Mouse (Mus musculus) common myeloid progenitor, adult 5-6 weeks (primary cell): ENCODE measurements around the gene Ercc6. TPM values are rescaled to one million over a fixed set of nuclear protein-coding genes. Genes with fewer than 3 reads are reported as not detected.

Experiments
- ATAC-seq: replicated peaks from 2 replicates; pipeline ENCODE4 v1.8.0; 2016; ENCODE audit warnings: low read depth, mild to moderate bottlenecking, moderate TSS enrichment, inconsistent platforms; ENCODE audit not compliant: poor library complexity, severe bottlenecking
- total RNA-seq: library from RNA; stranded (forward); fragments of 200-1000, 187-1606 nt; gene quantifications from 2 replicates; pipeline ENCODE4 v1.2.3, GENCODE M21; 2017

Gene Ercc6
- total RNA-seq, result 20.4 and 24.4 TPM in 2 replicates

DNA sequence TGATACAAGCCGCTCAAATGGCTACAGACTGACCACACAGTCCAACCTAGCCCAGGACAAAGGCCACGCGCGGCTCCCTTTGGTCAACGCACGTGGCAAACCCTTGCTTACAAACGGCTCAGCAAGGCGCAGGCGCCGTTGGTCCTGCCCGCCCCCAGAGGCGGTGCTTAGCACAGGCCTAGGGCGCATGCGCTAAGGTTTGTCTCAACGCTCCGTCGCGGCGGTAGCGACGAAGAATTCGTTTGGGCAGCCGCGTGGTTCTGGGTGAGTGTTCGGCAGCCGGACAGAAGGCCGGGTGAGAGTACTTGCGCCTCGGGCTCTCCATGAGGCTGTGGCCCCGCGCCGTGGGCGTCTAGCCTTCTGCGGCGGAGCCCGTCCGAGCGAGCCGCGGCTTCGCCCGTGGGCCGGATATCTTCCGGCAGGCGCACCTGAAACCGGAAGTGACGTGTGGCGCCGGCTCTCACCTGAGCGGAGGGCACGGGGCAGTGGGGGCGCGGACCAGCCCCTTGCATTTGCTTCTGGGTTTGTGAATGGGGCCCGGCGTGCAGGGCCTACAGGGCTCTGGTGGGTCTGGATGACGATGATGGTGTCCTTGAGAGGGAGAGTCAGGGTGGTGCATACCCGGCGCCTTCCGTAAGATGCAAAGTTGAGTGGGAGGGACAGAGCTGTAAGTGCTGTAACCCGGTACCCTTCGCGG lies at the start of gene Ercc6:
Gene Ercc6 (plus strand): TSS at position 186 of the 697 bp plus-strand sequence.
- peak; percentile 74 for ATAC-seq

DNA sequence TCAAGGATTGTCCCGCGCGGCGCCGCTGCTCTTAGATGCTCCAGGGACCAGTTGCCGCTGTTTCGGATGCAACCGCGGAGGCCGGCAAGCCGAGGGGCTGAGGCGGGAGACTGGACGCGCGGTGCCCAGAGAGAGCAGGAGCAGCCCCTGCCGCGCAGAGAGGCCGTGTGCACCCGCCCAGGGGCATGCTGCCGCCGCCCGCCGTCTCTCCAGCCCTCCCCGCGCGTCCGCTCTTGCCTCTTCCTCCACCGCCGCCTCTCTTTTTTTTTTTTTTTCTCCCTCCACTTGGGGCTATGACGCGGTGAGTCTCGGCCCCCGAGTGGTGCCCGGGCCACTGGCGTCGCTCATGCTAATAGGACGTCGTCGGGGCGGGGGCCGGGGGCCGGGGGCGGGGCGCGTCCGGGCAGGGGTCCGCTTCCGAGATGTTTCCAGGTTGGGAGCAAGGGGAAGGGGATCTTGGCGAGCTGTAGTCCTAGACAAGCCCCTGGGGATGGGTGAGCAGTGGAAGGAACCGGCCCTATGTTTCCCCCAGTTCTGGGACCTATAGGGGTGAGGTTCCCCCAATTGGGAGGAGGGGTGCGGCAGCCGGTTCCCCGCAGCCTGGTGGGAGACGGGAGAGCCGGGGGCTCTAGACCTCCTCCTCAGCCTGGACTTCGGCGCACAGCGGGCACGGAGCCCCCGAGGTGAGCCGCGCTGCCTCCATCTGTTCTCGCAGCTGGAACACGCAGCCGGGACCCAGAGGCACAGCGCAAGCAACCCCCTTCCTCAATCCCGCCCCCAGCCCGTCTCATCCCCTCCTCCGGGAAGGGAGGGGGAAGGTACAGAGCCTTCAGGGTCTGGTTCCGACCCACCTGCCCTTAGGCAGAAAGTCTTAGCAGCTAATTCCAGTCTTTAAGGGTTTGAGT lies 48.5 kb upstream of the Ercc6 start, which contains the start of gene Slc18a3:
Gene Slc18a3 (minus strand): TSS at position 250 of the 905 bp plus-strand sequence.
- ATAC-seq, result no peak

DNA sequence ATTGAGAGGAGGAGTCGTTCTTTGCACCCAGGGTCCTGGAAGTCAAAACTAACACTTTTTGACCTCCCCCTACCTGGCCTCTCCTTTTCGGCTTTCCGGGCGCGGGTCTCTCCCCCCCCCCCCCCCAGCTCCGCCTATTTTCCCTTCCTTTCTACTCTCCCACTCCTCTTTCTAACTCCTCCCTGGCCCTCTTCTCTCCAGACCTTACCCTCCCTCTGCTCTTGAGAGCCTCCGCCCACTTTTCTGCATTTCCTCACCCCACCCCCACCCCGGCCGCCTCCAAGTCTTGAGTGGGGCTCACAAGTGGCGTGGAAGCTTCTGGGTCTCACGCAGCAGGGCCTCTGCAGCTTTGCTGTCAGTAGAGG lies 47.8 kb upstream of the Ercc6 start:
- ATAC-seq, result no peak

DNA sequence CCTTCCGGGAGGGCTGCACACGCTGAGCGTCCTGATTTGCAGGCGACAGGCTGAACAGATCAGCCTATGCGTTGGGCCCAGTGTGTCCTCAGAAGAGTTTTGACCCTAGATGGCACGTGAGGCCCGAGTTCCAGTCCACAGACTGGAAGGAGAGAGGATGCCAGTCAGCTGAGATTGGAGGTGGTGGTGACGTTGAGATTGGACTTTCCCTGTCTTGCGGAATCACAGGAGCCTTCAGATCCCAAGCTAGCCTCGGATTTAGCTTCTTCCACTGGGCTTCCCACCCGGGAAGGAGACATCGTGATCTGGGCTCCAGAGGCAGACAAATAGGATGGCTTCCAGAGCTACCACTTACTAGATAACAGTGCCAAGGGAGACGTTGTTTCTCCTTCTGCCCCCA lies 47.4 kb upstream of the Ercc6 start, which contains the start of gene Chat:
Gene Chat (minus strand): TSS at position 101 of the 400 bp plus-strand sequence.
- ATAC-seq, result no peak

DNA sequence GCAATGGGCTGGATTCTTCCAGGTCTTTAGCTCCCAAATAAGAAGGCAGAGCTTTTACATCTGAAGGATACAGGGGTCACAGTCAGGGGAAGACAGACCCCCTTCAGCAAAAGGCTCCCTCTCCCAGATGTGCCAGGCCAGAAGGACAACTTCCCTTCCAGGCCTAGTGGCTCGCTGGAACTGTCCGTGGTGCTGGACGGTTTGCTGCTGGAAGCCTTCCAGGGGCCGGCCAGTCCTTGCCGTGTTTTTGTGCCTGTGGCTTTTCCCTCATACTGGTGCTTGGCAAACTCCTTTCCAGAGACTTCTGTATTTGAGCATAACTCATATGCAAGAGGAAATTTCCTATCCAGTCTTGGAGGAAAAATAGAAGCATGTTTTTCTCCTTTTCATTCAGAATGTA lies 45.7 kb upstream of the Ercc6 start:
- peak; percentile 47; the same call in 1 of the 2 replicates for ATAC-seq

DNA sequence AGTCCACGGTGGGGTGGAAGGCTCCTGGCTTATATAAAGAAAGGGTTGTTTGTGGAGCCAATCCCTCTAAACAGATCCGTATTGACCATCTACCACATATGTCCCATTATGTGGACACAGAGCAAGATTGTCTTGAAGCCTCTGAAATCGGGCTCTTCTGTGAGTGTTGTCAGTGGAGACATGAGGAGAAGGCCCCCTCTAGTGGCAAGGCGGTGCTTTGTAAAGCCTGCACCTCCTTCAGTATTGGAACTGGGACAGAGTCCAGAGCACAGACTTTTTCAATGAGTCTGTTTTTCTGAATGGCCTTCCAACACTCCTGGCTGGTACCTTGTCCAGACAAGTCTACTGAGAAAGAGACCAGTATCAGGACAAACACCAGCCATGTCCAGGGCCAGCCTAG lies 40.3 kb upstream of the Ercc6 start:
- peak; percentile 78 for ATAC-seq

DNA sequence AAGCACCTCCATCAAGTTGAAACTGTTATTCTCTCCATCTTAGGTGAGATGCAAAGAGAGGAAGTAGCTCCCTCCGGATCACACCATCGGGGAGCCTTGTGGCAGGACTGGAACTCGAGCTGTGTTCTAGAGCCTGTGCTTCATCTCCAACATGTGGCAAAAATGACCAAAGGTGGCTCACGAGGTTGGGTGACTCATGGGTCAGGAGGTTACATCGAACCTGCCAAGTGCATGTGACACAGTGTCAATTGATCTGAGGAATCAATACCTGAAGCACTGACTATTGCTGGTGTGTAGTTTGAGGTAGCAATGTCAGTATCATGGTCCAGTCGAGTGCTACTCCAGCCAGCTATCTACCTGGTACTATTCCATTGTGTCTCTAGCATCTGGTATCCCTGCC lies 36.8 kb upstream of the Ercc6 start:
- no peak for ATAC-seq

DNA sequence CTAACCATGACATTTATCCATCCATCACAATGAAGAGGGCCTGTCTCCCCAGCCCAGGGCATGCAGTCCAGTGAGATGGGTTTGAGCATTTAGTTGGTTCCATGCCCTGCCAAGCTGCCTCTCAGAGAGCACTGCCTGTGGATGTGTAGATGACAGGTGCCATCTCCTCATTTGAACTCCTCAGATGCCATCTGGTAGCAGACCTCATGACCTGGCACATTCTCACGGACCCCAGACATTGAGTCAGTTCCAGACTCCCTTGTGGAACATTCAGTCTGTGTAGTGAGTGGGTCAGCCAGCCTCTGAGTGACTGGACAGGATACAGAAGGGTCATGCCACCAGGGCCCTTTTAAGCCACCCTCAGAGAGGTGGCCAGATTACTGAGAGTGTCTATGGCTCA lies 35.7 kb upstream of the Ercc6 start:
- ATAC-seq, result no peak

DNA sequence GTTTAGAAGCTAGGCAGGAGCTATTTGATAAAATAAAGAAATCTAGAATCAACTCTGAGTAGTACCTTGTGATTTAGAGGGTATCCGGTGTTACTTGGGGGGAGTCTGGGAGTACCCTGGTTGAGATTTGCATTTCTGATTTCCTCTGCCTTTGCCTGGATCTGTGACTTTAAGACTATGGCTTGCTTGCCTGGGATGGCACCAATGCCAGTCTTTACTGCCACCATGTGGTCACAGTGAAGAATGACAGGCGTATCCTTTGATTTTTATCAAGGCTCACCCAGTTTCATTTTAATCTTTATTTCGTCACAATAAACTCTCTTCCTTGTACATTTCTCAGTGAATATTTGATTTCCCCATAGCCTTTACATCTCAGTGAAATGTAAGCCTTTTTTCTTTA lies 31.3 kb upstream of the Ercc6 start:
- ATAC-seq, result peak; percentile 83

DNA sequence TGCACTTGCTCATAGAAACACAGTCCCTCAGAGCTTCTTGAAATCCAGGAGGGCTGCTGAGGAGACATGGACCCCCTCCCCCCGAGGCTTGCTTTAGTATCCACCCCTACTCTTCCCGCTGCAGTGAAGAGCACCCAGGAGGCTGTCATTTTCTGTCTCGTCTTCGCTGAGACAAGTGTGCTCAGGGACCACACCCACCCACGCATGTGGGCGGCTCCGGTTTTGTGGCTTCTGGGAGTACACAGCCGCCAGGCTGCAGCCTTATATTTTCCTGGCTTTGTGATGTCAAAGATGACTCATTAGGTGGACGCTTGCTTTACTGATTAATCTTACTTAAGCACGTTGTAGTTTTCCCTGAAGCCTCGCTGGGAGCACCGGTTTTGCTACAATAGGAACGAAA lies 20.8 kb upstream of the Ercc6 start:
- peak; percentile 65; the same call in 1 of the 2 replicates for ATAC-seq

DNA sequence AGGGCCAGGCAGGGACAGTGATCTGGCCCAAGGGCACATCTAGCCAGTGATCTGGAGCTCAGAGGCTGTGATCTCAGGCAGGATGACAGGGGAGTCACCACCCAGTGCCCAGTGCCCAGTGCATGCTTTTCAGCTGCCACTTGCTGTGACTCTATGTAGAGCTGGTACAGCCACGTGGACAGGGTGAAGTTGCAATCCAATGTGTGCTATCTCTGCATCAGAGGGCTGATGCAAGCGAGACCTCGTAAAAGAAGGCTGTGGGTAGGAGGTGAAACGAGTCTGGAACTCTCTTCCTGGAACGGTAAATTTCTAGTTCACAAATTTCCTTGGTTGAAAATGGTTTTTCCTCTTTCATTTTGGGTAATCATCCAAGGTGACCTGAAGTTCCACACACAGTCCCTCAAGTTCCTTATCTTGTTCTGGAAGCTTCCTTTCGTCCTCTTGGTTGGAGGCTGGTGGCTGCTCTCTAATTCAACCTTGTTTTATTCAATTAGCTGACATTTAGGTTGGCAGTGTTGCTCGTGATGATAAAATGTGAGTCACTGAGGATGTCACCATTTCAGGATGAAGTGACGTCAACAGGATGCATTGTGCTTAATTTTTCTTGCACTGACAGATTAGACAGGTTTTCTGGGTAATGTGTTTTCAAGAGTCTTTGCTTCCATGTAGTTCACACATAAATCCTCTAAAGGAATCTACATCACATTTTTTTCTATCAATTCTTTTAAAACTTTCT lies 17.0 kb upstream of the Ercc6 start:
- no peak for ATAC-seq

DNA sequence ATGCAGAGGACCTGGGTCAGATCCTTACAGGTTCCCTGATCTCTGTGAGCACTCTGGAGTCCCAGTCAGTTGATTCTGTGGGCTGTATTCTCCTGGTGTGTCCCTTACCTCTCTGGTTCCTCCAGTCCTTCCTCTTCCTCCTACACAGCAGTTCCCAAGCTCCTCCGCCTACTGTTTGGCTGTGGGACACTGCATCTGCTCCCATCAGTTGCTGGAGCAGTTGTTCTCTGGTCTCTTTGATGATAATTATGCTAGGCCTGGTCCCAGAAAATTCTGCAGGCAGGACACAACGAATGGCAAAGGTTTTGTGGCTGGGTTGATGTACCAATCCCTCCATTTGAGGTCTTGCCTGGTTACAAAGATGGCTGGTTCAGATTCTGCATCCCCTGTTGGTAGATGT lies 12.0 kb upstream of the Ercc6 start:
- ATAC-seq, result no peak

DNA sequence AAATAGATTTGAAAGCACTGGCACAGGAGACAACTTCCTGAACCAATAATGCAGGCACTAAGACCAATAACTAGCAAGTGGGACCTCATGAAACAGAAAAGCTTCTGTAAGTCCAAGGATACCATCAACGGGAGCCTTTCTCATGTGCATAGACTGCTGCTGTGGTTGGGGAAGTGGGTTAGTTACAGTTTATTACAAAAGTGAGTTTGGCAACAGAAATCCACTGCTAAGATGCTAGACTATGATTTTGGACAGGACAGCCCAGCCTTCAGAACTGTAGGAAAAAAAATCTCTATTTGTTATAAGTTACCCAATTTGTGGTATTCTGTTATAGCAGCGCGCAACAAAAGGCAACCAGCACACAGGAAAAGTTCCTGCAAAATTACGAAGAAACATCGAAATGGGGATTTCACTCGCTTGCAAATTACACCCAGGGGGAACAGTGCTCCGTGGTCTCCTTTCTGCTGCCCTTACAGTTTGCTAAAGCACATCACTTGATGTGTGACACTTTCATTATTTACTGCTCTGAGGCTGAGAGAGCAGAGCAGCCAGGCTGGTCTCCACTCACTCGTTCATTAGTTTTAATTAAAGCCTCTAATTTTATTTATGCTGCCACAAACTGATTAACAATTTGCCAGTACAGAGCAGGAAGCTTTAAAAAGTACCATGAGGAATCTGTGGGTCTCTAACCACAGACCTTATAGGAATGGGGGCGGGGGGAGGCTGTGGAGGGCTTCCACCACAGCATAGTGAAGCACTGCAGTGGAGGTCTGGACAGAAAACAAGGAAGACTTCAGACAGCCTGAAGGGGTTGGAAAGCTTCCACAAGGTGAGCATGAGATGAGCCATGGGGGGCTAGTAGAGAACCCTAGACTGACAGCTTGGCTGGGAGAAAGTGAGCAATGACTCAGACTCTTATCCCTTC lies 10.3 kb upstream of the Ercc6 start:
- ATAC-seq, result peak; percentile 60

DNA sequence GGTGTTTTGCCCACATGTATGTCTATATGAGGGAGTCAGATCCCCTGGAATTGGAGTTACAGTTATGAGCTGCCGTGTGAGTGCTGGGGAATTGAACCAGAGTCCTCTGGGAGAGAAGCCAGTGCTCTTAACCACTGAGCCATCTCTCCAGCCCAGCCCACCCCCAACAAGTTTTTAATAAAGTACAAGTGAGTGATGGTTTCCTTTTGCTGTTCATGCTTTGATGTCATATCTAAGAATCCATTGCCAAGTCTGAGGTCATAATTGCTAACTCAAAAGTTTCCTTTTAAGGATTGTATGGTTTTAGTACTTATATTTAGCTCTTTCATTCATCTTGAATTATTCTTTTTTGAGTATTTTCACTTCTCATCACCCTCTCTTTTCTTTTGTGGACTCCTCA lies 9.4 kb upstream of the Ercc6 start:
- ATAC-seq, result no peak

DNA sequence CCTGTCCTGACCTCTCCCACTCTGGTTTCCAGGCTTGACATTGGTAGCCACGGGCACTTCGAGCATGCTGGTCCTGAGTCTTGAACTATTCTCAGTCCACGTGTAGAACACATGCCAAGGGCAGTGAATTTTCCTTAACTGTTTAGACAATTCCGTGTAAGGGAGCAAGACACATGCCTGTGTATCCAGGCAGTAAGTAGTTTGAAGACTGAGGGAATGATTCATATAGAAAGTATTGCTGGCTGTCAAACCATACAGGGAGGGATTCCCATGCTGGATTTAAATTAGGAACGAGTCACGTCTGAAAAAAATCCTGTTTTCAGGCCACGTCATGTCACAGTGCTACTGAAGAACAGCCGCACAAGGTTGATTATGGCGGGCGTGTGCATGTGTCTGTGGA lies 7.0 kb upstream of the Ercc6 start:
- no peak for ATAC-seq

DNA sequence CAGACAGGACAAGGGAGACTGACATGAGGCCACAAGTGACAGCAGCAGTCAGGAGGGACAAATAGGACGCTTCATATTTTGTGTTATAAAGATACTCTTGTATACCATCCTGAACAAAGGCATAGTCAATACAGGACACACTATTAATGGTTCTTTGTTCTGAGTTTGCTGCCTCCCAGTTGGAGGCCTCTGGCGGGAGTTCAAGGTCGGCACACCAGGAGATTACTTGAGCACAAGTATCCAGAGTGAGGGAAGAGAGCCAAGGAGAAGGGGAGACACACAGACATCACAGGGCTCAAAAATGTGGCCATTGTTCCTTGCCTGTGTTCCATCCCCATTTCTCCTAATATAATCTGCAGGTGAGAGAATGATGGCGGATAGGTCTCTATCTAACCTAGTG lies 6.1 kb upstream of the Ercc6 start:
- ATAC-seq, result no peak

DNA sequence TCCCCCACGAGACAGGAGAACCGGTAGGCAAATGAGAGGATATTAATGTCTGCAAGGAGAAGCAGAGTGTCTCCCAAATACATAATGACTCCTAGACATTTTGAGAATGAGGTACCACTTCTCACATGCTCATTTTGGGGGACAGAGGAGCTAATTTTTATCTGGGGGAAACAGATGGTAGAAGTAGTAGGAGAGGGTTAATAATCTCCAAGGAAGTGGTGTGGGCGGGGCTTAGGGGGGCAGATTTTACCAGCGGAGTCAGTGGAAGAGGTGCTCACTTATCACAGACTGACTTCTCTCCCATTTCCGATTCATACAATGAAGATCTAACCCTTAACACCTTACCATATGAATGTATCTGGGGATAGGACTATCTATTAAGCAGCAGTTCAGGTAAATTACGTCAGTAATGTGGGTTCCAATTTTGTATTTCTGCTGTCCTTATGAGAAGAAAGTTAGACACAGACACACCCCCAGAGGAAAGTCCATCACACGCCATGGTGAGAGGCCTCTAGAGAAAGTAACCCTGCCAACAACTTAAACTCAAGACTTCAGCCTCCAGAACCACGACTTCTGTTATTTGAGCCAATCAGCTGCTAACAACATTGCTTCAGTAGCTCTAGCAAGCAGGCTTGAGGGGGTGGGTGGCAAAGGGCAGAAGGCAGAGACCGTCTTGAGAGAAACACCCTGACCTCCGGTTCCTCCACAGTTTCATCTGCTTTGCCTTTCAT lies 5.1 kb upstream of the Ercc6 start:
- ATAC-seq, result peak; percentile 63

DNA sequence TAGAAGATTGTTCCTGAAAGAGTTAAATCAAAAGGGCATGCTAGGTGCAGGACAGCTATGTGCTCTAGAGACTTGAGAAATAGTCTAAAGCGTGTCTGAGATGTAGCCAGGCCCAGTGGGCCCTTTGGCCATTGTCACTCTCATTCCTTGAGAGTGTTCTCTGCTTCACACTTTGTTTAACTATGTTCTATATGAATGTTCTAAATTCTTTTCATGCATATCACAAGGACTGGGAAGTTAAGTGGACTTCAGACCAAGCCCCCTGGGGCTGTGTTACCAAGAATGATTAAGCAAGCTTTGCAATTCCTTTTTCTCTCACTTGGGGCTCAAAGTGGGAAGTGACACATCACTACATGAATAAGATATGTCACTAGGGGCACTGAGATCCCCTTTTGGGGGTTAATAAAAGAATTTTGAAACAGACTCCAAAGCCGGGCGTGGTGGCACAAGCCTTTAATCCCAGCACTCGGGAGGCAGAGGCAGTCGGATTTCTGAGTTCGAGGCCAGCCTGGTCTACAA lies 3.8 kb upstream of the Ercc6 start:
- ATAC-seq, result 0 out of 2 replicates have a peak, but pooled peaks have one; percentile 30

DNA sequence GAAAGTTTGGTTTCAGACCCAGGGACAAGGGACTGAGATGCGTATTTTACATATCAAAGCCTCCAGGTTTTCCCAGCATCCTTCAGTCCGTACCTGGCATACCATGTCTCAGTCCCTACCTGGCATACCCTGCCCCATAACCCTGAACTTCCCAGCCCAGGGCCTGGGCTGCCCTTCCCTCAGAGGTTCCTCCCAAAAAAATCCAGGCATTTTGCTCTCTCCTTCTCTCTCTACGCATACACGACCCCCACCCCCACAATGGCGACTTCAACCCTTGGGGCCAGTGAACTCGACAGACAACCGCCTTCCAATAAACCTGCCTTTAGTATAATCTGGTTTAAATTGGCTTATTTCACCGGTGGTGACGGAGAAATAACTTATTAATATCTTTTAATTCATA lies 409 bp upstream of the Ercc6 start:
- ATAC-seq, result no peak
